Mouse (Mus musculus) thymus, adult 2 months (tissue): ENCODE data around the gene Rasa4.

ENCODE experiments used
- CTCF ChIP-seq: fragments of 200-500 bp; IDR thresholded peaks from 2 replicates; pipeline ENCODE4 v1.5.1; 2012; ENCODE audit warnings: mild to moderate bottlenecking, control low read depth, low read length, moderate library complexity, borderline replicate concordance; ENCODE audit not compliant: control insufficient read depth, poor library complexity, insufficient read depth; ENCODE audit errors: extremely low read depth
- POLR2A ChIP-seq: fragments of 200-500 bp; IDR thresholded peaks from 2 replicates; pipeline ENCODE4 v1.6.1; 2012; ENCODE audit warnings: mild to moderate bottlenecking, low read length, control low read depth, moderate library complexity; ENCODE audit not compliant: control insufficient read depth, poor library complexity, insufficient read depth; ENCODE audit errors: extremely low read depth

DNA sequence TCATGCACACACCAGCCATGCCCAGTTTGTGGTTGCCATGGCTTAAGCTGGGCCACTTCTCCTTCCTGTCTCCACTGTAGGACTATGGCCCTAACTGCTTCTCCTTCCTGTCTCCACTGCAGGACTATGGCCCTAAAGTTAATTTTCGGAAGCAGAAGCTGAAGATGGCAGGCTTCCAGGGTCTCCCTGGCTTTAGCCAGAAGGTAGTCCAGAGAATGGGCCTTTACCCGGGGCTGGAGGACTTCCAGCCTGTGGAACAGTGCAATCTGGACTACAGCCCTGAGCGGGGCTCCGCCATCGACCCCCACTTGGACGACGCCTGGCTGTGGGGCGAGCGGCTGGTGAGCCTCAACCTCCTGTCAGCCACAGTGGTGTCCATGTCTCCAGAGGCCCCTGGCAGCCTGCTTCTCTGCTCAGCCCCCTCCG is 56.4 kb downstream of the Rasa4 start:
- TF ChIP-seq CTCF (no peak), POLR2A (no peak)
